Mouse (Mus musculus) cerebellum, postnatal 14 days (tissue): ENCODE measurements around the gene Adamtsl1.

Experiments used
- DNase-seq, 2 experiments: peaks; one replicate each; pipeline ENCODE4 v3.0.0; 2021; ENCODE audit warnings: mixed read lengths in 2 of 2

Adamtsl1 gene

GRCm38 (mm10) chr4:85677621-85678020 lies 163.6 kb downstream of the Adamtsl1 start:
- no peak for DNase-seq

GRCm38 (mm10) chr4:85686160-85686559 lies 172.2 kb downstream of the Adamtsl1 start:
- DNase-seq, result no peak

- no peak for DNase-seq
These were observed 181.3 kb downstream of the Adamtsl1 start for GRCm38 (mm10) chr4:85695237-85695636.

GRCm38 (mm10) chr4:85707352-85708057 lies 193.5 kb downstream of the Adamtsl1 start:
- DNase-seq, result no peak

GRCm38 (mm10) chr4:85709636-85710035 lies 195.7 kb downstream of the Adamtsl1 start:
- no peak for DNase-seq

GRCm38 (mm10) chr4:85724999-85725398 lies 211.0 kb downstream of the Adamtsl1 start:
- DNase-seq, result no peak

- DNase-seq, result peak; percentile 71 to 90
These were observed 213.8 kb downstream of the Adamtsl1 start for GRCm38 (mm10) chr4:85727731-85728130.

- no peak for DNase-seq
These were observed 214.4 kb downstream of the Adamtsl1 start for GRCm38 (mm10) chr4:85728416-85728815.

GRCm38 (mm10) chr4:85740478-85740877 lies 226.5 kb downstream of the Adamtsl1 start:
- DNase-seq, result no peak

- DNase-seq, result no peak
These were observed 227.9 kb downstream of the Adamtsl1 start for GRCm38 (mm10) chr4:85741825-85742391.

- no peak for DNase-seq
These were observed 229.5 kb downstream of the Adamtsl1 start for GRCm38 (mm10) chr4:85743427-85743826.

- DNase-seq, result no peak
These were observed 248.7 kb downstream of the Adamtsl1 start for GRCm38 (mm10) chr4:85762684-85763083.

- DNase-seq, result no peak
These were observed 249.4 kb downstream of the Adamtsl1 start for GRCm38 (mm10) chr4:85763161-85764014.

GRCm38 (mm10) chr4:85764015-85764450 lies 250.1 kb downstream of the Adamtsl1 start:
- peak in 1 of 2 experiments; percentile 35 for DNase-seq

- DNase-seq, result peak; percentile 12 to 26
These were observed 250.5 kb downstream of the Adamtsl1 start for GRCm38 (mm10) chr4:85764476-85764875.

GRCm38 (mm10) chr4:85767666-85768065 lies 253.7 kb downstream of the Adamtsl1 start:
- DNase-seq, result no peak

GRCm38 (mm10) chr4:85768107-85768506 lies 254.1 kb downstream of the Adamtsl1 start:
- peak; percentile 12 to 16 for DNase-seq

GRCm38 (mm10) chr4:85782511-85782910 lies 268.5 kb downstream of the Adamtsl1 start:
- no peak for DNase-seq

- DNase-seq, result no peak
These were observed 269.9 kb downstream of the Adamtsl1 start for GRCm38 (mm10) chr4:85783768-85784379.

- DNase-seq, result peak in 1 of 2 experiments; percentile 21
These were observed 270.5 kb downstream of the Adamtsl1 start for GRCm38 (mm10) chr4:85784428-85784827.

- no peak for DNase-seq
These were observed 276.3 kb downstream of the Adamtsl1 start for GRCm38 (mm10) chr4:85790226-85790625.

- DNase-seq, result peak; percentile 90 to 91
These were observed 287.8 kb downstream of the Adamtsl1 start for GRCm38 (mm10) chr4:85801805-85802204.

GRCm38 (mm10) chr4:85814418-85814817 lies 300.4 kb downstream of the Adamtsl1 start:
- DNase-seq, result no peak
